Mouse (Mus musculus) right cerebral cortex, postnatal 14 days (tissue): ENCODE measurements around the gene Rbpj.
A peak's percentile ranks its signal among the peaks of the same experiment; 100 is the strongest.

Experiments
- DNase-seq: peaks from one replicate; pipeline ENCODE4 v3.0.0; 2022

Gene Rbpj

DNA sequence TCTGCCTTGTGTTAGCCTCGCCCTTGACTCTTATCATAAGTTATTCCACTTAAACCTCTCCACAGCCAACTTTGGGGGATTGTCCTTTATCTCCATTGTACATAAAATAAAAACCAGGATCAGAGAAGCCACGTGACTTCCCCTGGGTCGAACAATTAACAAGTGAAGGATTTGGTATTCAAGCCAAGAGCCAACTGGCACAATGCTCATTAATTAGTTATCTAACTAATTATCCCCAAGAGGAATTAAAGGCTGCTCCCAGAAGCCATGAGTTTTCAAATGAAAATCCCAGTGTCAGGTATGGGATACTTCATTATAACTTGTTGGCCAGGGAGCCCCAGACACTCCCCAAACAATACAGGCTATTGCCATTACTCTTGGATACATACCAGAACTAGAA lies 218.0 kb downstream of the Rbpj start:
- no peak for DNase-seq

DNA sequence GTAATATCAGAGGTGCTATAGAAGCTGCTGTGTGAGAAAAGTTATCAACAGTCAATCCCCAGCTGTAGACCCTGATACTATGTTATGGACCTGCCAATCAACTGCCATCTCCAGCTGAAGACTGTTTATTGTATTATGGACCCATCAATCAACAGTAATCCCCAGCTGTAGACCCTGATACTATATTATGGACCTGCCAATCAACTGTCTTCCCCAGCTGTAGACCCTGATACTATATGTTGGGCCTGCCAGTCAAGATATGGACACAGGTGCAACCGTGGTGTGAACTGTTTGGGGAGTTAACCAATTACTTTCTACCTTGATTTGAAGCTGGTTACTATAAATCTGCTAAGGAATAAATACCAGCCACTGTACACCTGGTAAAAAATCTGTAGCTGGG lies 218.5 kb downstream of the Rbpj start:
- no peak for DNase-seq

DNA sequence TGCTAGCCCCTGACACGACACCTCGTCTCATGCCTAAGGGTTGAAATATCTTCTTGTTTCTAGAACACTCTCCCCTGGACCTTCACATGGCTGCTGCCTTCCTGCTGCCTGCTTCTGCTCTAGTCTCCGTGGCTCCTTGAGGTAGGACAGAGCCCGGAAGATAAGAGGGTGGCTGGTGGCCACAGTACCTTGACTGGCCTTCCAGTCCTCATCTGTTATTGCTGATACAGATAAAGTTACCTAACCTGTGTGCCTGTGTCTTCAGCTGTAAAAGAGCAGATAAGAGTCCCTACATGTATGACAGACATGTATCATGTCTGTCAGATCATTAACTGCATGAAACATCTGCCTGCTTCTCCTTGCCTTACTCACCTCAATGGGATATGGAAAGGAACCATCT lies 219.7 kb downstream of the Rbpj start:
- DNase-seq: no peak

DNA sequence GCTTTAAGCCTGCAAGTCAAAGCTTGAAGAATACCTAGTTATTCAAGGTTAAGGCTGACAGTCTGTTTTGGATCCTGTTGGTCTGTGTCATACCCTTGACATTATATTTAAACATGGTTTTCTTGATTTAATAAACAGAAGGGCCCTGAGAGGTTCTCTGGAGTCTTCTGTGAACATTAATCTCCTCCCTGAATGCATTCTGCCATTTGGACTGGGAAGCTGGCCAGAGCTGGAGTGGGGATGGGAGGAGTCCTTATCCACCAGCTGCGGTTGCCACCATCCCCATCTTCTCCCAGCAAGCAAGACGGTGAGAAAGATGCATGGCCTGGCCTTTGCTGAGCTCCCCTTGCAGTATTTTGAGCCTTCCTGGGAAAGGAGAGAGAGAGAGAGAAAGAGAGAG lies 220.4 kb downstream of the Rbpj start:
- peak; percentile 16 for DNase-seq

DNA sequence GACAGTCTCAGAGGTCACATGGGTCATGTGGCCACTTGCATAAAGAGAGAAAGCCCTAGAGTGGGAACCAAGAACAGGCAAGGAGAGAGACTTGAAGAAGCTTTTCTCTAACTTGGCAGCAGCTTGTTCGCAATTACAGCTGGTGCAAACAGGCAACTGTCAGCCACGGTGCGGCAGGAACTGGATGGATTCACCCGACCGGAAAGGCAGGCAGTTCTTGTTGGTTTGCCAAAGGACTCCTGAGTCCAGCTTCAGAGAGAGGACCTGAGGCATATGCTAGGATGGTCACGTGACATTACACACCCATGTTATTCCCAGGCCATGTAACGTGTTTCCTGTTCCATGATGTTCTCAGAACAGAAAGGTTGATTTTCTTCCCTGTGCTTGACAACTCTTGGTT lies 222.4 kb downstream of the Rbpj start:
- DNase-seq: no peak

DNA sequence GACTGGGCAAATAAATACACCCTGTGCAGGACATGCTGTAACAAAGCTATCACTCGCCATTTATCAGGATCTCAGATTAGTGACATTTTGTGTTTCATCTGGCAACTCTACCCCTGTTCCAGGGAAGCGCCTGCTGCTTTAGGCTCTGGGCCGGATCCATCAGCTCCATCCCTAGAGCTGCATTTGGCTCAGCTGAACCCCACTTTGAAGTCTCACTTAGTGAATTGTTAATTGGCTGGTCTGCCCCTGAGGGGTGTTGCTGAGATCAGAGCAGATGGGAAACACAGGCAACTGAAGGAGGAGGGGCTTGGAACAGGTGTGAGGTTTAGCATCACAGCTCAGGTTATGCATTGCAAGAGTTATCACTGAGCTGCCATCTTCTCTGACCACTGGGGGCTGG lies 225.6 kb downstream of the Rbpj start:
- no peak for DNase-seq

DNA sequence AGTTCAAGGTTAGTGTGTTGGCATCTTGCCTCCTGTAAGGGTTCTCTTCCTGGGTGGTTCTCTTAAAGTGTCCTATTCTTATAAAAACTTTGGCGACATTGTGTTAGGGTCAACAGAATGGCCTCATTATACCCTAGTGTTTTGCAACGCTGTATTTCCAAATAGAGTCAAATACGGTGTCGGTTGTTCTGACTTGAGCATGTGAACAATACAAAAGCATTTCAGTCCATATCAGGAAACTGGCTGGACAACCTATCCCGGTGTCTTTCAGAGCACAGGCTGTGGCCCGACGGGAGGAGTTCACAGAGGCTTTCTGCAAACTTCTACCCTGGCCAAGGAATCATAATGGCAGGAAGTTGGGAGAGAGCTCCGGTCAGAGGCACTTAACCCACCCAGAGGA lies 226.1 kb downstream of the Rbpj start:
- DNase-seq: no peak

DNA sequence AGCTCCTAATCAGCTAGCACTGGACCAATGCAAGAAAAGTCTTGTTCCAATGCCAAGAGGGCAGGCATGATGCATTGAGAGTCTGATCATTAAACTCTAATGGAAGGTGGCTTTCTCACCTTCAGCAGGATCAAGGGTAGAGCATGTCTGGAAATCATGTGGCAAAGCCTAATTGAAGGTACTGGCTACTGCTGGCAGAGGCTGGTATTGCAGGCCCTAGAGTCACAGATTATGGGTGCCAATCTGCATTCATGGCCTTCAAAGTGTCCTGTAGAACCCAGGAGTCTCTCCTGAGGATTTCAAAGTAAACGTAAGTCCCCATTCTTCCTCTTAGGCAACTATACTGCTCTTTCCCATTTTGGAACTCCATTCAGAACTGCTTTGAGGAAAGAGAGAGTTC lies 226.7 kb downstream of the Rbpj start:
- DNase-seq: no peak

DNA sequence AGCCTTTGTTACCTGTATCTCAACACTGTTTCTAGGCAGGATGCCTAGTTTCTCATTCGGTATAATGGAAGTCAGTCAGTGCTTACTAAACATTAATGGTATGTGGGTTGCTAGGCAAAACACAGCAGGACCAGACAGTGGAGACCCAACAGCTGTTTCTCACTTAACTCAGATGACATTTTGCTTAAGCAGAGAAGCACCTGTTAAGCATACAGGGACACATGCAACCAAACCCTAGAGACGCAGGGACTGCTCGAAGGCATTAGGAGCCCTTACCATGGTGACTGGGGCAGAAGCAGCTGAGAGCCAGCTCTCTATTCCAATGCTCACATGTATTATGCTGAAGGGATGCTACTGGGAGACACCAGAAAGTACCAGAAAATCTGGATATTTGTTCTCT lies 230.7 kb downstream of the Rbpj start:
- DNase-seq: no peak

DNA sequence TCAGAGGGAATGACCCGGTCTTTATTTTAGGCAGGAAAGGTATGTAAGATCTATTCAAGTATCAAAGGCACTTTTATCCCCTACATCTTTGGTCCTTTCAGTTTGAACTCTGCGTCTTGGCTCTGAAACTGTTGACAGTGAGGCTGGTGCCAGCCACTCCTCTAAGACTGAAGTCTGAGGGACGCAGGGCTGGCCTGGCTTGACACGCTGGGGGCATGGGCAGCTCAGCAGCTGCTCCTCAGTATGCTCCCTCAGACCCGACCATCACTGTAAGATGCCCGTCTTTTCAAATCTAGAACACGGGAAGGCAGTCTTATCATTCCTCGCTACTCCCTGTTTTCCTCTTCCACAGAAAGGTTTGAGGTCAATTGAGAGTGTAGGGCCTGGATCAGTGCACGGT lies 231.8 kb downstream of the Rbpj start:
- no peak for DNase-seq

DNA sequence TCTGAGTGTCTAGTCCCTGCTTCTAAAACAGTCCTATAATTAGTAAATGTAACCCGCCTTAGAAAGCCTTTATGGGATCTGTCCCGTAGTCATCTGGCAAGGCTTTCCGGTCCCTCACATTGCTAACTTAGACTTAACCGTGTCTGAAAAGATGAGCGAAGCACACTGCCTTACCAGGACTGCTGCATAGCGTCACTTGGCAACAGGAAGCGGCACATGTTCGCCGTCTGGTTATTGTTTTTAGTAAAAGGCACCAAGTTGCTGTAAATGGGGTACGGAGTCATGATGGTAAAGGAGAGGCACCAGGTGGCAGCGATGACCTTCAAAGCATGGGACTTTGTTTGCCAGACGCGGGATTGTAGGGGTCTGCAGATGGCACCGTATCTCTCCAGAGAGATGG lies 236.7 kb downstream of the Rbpj start:
- DNase-seq: no peak
